Mouse (Mus musculus): ENCODE results near the gene Stard5. TPM values are rescaled to one million over a fixed set of nuclear protein-coding genes. Genes with fewer than 3 reads are reported as not detected.

The Stard5 gene
- 1 to 10 TPM; 6.5 to 9.6 TPM for total RNA-seq (2021)

DNA sequence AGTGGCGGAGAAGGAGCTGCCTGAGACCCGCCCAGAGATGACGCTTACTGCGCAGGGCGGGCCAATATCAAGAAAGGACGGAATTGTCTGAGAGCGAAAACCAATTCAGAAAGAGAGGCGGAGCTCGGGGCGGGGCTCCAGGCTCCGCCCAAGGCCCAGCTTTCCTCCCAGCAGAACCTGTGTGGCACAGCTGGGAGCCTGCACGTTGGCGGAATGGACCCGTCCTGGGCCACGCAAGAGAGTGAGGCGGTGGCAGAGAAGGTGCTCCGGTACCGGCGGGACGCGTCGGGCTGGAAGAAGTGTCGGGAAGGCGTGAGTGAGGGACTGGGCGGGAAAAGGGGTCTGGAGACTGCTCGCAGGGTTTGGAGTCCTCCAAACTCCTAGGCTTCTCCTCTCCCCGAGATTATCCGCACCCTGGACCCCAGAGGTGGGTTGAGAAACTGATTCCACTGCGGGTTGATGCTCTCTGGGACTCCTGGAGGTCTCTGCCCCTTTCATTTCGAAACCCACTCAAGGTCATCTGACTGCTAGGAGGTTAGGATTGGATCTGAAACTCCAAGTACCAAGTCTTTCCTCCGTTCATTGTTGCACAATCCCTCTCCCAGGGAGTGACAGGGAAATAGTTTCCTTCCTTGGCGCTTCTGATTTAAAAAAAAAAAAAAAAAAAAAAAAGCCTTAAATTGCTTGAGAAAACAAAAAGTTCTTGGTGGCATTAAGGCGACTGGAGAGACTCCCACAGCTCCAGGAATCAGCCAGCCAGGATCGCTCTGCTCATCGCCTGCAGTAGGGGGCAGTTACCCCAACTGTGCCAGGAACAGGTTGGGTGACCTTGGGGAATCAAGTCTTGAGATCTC is at the start of gene Stard5:
Gene Stard5, plus strand, starts transcription at position 132 of the 854 bp plus-strand sequence.
- intact Hi-C loops (cut with DNase I), result loop anchor here (1.0 kb wide), 1 partner anchor 64 kb away; no protein-coding TSS in a partner anchor
- DNase-seq (ENCODE audit: low spot score in 2 of 2), result peak; percentile 83 to 94

DNA sequence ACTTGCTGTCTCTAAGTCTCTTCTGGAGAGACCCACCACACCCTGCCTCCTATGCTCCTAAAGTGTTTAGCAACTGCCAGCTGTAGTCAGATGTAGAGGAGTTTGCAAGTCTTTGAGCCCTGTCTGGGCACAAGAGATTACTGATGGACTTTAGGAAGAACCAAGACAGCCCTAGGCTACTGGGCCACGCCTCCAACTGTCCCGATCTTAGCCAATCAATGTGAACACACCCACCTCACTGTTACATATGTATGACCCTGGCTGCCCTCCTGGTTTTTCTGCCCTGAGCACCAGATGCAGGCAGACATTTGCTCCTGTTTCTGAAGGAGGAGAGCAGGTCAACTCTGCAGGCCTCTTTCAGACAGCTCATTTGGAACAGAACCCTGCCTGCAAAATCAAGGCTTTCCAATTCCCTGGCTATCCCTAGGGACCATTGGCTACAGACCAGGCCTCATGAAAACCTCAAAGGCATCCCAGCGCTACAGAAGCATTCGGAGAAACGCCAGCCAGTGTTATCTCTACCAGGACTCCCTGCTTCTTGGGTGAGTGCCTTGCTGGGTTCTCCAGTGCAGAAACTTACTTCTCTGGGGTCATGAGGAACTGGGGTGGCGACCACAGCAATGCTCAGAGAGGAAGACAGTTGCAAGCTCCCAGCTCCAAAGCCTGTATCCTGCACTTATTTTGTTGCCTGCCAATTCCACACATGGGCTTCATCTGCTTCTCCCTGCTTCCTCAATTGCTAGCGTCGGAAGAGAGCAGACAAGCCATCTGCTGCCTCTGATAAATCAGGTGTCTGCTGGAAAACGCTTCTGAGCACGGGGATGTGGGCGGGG is 46.9 kb upstream of the Stard5 start, which contains the start of gene Tmc3:
Gene Tmc3, plus strand, starts transcription at position 289 of the 833 bp plus-strand sequence.
- intact Hi-C loops (cut with DNase I), result no loop called here
- DNase-seq (ENCODE audit: low spot score in 2 of 2), result peak; percentile 50 to 68

DNA sequence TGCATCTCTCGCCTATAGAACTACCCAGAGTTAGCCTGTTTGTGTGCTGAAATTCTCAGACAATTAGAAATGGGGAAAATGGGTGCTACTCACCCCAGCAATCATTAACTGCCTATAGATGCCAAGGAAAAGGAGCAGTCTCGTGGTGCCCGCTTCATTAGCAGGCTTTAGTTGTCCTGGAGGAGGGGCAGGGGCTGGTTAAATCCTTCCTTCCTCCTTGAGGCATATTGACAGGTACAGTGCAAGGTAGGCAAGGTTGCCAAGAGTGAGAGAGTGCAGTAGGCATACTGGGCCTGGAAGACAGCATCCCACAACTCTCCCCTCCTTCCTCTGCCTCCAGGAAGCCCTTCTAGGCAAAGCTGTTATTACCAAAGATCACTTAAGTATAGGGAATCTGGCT is 37.7 kb upstream of the Stard5 start:
- intact Hi-C loops (cut with DNase I), result no loop called here
- no peak for DNase-seq (ENCODE audit: low spot score in 2 of 2)

DNA sequence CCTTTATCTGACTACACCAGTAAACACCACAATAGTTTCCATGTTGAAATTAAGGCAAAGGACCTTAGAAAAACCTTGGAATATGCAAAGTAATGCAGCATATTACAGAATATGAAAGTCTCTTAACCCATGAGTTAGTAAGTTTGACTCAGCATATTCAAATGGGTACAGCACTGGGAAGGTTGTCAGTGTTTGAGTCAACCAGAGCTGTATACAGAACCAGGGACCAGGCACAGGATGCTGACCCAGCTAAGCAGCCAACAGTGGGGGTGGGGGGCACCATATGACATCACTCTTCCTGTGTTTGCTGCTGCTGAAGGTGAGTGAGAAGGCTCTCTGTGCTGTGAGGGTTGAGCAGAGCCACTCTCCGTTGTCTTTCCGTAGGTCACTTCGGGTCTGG is 34.7 kb upstream of the Stard5 start:
- intact Hi-C loops (cut with DNase I), result no loop called here
- DNase-seq (ENCODE audit: low spot score in 2 of 2), result no peak

DNA sequence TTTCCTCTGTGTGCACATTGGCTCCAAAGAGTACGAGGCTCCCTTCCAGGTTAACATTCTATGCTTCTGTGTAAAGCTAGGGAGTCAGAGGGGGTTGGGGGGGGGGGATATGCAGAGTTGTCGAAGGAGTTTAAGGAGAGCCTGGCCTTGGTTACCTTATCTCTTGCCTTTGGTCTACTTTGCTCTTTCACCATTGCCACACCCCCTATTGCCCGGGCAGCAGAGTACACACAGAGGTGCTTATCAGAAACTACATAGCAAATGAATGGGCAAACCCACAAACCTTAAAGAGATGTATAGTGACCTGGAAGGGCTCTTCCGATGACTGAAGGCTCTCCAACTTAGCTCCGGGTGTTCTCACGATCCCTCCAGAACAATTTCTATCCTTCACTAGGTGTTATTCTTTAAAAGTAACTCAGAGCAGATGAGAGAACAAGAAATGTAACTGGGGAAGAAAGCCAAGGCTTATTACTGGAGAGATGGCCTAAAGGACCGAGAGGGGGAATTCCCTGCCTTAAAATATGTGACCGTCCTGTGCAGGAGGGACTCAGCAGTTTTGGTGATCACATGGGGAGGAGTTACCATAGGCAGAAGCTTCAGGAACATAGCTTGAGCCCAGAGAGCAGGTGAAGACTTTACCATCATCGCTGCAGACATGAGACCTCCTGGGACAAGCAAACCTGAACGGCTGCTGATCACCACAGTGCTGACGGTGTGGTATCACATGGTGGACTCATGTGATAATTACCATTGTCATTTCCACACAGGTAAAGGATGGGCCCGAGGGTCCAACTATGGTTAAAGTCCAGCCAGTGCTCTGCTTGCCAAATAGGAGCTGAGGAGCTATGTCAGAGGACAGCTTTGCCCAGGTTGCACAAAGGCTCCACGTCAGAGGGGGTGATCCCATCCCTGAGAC is 32.5 kb upstream of the Stard5 start:
- intact Hi-C loops (cut with DNase I), result no loop called here

DNA sequence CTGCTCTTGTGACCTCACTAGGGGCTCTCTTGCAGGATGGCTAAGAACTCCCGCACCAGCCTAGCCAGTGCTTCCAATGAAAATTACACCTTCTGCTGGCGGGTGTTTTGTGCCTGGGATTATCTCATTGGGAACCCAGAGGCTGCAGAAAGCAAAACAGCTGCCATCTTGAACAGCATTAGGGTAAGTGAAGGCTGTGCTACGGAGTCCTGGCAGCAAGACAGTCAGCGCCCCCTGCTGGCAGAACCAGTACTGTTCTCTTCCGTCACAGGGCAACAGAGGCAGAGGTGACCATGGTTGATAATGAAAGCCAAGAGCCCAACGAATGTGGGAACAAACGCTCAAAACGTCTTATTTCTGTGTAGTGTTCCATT is 31.9 kb upstream of the Stard5 start:
- intact Hi-C loops (cut with DNase I), result loop anchor here (2.0 kb wide), 1 partner anchor 31 kb away; no protein-coding TSS in a partner anchor
- peak in 1 of 2 experiments; percentile 17 for DNase-seq (ENCODE audit: low spot score in 2 of 2)

More for the DNA sequence above, 32.5 kb upstream of the Stard5 start:
- no peak for DNase-seq (ENCODE audit: low spot score in 2 of 2)

DNA sequence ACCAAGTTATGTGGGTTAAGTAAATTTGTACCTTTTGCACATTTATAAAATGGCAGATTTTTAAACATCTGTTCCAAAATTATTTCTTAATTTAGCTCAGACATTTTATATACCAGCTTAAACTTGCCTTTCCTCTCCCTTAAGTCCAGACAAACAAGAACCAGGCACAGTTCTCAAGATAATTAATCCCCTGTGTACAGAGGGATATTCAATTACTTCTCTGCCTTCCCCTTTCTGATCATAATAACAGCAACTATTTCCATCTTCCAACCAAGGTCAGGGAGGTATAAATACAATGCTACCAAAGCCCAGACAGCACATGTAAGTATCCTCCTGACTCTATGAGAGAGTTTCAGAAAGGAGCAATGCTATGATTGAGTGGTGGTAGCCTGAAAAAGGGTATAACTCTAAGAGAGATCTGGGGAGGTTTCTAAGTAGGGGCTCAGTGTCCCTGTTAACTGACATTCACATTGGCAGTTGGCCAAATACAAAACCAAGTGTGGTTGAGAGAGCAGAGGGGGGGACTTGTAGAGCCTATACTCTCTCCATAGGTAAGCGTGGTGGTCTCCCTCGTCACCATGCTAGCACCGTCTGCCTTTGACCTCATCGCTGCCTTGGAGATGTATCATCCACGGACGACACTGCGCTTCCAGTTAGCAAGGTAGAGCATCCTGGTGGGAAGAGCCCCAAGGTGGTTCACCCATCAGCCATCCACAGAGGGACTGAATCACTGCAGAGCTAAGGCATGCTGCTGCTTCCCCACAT is 27.4 kb upstream of the Stard5 start:
- no peak for DNase-seq (ENCODE audit: low spot score in 2 of 2)
- intact Hi-C loops (cut with DNase I), result no loop called here

DNA sequence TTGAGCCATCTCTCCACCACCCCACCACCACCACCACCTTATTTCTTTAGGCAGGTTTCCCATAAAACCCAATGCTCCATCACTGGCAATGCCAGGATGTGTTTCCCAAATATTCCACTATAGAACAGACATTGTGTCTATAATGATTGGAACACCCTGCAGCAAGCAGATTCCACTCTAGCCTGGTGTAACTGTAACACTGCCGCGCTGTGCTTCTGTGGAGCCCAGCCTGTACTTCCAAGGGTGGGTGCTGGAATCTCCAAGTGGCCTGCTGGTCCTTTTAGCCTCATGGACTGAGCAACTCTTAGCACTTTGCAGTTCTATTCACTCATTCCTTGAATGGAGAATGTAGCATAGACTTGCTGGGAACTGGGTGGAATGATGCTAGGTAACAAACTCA is 25.0 kb upstream of the Stard5 start:
- DNase-seq (ENCODE audit: low spot score in 2 of 2), result no peak
- intact Hi-C loops (cut with DNase I), result no loop called here

DNA sequence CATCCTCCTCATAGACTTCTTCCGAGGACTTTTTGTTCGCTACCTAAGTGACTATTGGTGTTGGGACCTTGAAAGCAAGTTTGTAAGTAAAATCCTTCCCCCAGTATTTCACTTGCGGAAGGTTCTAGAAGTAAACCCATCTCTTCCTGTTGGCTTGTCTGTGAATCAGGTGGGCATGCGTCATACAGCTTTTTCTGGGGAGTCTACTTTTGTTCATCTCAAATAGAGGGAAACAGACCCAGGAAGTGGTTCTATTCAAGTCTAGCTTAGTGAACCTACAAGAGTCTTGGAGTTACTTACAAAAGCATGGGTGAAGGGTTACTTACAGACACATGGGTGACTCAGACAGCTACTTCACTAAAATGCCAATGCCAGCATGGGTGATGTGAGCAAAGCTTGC is 21.9 kb upstream of the Stard5 start:
- intact Hi-C loops (cut with DNase I), result no loop called here
- no peak for DNase-seq (ENCODE audit: low spot score in 2 of 2)

DNA sequence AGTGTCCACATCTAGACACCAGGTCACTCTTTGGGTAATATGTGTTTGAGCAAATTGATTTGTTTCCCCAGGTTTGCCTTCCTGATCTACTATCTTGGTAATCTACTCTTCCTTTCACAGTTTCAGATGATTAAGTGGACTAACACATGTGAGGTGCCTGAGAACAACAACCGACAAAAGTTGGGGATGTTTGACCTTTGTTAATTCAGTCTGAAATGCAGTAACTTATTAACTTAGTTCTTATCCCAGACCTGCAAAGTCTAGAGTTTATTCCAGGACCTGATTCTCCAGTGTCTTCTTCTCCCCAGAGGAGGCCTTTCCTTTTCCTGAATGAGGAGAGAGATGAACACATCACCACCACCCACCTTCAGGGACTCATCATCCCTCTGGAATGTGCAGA is 19.9 kb upstream of the Stard5 start:
- no peak for DNase-seq (ENCODE audit: low spot score in 2 of 2)
- intact Hi-C loops (cut with DNase I), result no loop called here

DNA sequence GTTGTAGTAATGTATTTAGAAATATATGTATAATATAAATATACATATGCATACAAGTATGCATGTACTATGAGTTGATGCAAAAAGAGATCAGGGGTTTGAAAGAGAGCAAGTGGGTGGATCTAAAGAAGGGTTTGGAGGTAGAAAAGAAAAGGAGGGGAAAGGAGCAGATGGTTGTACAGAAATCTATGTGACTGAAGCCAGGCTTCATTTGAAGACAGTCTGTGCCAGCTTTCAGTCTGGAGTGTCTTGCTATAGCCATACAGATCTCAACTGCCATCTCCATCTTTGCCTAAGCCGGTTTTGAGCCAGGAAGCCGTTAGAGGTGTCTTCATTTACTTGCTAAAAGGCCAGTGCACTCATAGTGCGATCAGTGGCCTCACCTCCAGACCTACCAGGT is 16.5 kb upstream of the Stard5 start:
- intact Hi-C loops (cut with DNase I), result no loop called here
- DNase-seq (ENCODE audit: low spot score in 2 of 2), result peak in 1 of 2 experiments; percentile 70

DNA sequence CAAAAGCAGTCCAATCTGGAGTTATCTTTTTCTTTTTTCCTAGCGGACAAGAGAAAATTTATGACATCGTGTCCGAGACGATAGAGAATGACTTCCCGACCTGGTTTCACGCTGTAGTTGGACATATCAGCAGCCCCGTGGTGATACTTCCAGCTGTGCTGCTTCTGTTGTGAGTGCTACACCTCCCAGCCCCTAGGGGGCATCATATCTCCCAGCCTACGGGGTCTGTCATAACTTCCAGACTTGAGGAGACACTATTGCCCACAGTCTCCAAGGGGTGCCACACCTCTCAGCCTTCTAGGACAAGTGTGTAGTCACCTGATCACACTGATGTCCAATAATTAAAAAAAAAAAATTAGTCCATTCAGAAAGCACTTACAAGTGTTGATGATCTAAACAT is 15.9 kb upstream of the Stard5 start:
- DNase-seq (ENCODE audit: low spot score in 2 of 2), result no peak
- intact Hi-C loops (cut with DNase I), result no loop called here

DNA sequence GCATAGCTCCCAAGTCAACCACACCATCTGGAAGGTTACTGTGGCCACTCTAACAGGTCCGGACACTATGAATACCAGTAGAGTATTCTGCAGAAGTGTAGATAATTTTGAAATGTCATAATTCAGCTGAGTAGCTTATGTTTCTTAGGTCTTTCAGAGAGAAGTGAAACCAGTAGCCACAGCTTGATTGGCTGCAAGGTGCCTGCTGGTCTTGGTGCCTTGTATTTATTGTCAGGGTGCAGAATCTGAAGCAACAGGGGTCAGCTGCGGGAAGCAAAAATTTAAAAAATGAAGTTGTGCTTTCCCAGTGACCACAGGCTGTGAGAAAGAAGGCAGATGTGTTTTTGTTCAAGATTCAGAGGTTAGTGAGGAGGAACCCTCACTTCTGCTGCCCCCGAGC is 15.5 kb upstream of the Stard5 start:
- intact Hi-C loops (cut with DNase I), result no loop called here
- DNase-seq (ENCODE audit: low spot score in 2 of 2), result no peak

DNA sequence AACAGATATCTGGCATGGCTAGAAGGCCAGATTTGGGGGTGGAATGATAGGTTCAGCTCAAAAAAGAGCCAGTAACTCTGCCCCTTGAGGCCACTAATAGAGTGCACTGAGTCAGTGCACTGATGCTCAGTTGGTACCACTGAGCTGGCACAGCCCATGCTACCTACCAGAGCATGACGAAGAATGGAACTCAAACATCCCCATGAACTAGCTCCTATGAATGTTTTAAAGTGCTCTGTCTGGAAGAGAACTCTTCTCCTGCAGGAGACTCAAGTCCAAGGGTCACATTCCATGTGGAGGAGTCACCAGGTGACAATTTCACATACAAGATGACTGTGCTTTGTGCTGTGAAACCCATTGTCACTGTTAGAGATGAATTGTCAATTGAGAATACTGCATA is 13.1 kb upstream of the Stard5 start:
- intact Hi-C loops (cut with DNase I), result no loop called here
- DNase-seq (ENCODE audit: low spot score in 2 of 2), result no peak

DNA sequence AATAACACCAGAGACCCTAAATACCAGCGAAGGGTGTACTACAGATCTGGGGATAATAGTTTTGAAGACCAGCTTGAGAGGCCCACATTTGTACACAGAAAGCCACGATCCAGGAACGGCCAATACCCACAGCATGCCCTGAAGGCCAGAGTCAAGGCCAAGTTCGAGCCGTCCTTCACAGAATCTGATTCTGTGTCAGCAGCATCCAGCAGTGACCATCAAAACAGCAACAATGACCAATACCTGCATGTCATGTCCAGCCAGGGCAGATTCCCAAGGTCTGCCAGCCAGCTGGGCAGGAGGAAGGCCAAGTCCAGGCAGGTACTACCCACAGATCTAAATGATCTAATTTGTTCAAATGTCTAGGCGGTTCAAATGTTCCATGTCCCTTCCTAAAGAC is 9.2 kb upstream of the Stard5 start:
- intact Hi-C loops (cut with DNase I), result no loop called here
- DNase-seq (ENCODE audit: low spot score in 2 of 2), result no peak

DNA sequence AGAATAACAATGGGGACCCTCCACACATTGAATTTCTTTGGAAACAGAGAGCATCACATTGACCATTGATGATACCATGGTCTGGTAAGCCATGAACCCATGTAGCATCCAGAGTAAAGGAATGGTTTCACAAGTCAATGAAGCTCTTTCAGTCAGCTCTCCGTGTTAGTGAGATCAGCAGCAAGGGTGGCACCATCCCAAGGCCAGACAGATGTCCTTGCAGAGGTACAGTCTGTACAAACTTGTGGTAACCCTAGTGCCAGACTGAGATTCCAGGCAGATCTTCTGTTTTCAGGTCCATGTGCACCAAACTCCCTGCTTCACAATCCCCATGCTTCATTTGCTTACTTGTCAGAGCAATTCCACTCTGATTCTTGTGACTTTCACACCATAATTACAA is 7.7 kb upstream of the Stard5 start:
- DNase-seq (ENCODE audit: low spot score in 2 of 2), result no peak
- intact Hi-C loops (cut with DNase I), result no loop called here

DNA sequence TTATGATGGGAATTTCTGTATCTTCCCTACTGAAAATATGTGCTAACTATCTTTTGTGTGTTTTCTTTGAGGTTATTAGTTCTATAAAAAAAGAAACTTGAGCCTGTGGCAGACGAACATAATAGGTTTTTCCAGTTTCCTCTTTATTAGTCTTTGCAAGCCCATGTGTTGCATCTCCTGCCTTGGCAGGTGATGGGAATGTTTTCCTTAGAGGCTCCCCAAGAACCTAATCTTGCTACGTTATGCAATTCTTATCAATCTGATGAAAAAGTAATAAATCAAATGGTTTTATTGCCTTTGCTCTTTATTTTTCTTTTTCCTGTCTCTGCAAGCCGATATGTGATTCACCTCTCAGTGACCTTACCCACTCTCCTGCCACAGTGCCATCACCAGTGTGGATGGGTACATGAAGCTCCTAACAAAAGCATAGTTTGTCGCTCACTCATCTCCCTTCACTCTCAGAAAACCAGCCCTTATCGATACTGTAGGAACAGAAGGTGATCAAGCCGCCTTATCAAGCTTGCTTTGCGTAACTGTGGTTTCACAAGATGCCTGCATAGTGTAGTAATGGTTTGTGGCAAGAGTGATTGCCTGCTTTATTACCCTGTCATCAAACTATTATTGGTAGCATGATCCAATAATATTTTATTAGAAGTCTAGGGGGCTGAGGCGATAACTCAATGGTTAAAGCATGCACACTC is 5.1 kb upstream of the Stard5 start:
- intact Hi-C loops (cut with DNase I), result no loop called here
- no peak for DNase-seq (ENCODE audit: low spot score in 2 of 2)

DNA sequence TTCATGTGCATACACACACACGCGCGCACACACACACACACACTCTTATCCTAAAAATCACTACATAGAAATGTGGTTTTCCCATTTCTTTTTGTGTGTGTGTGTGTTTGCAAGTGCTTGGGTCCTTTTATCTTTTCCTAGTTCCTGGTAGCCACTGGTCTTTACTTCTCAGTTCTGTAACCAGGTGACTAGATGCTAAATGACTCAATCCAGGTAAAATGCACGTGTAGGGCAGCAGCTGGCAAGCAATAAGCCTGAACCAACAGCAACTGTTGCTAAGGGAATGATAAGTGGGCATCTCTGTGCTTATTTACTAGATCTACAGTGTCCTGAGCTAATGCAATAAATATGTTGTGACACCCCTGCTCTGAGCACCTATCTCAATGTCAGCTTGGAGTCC is 4.4 kb upstream of the Stard5 start:
- no peak for DNase-seq (ENCODE audit: low spot score in 2 of 2)
- intact Hi-C loops (cut with DNase I), result no loop called here

All from left cerebral cortex, postnatal 25 days (tissue).